Mouse (Mus musculus): ENCODE results near the gene Brinp1. TPM values are rescaled to one million over a fixed set of nuclear protein-coding genes. Genes with fewer than 3 reads are reported as not detected.

The Brinp1 gene
- polyA plus RNA-seq, 1 experiment from 2014 or later = 9.7 TPM

- 84% methylated on average over 2 of the region's 2 CpGs for WGBS
- ATAC-seq (replicated peaks; ENCODE audit: low FRiP score, low TSS enrichment, low read depth) (no peak), DNase-seq (ENCODE audit: low spot score) (no peak)
- H3K27me3 ChIP-seq (replicated peaks; ENCODE audit: control insufficient read depth, insufficient read depth, low read length) = no peaks in the 10 kb centered on the region
- H3K9ac ChIP-seq (ENCODE audit: low read length) = no peak overlapping the region
- no peaks in the 10 kb centered on the region for H3K36me3 ChIP-seq (ENCODE audit: control insufficient read depth, insufficient read depth, low read length)
- H3K4me2 ChIP-seq (ENCODE audit: low read length) = no peak overlapping the region
- H3K4me3 ChIP-seq (ENCODE audit: low read depth, low read length) = no peak overlapping the region
- no peaks in the 10 kb centered on the region for H3K9me3 ChIP-seq (ENCODE audit: control insufficient read depth, low read length)
- no peak overlapping the region for H3K27ac ChIP-seq (ENCODE audit: low read depth)
- H3K4me1 ChIP-seq (replicated peaks; ENCODE audit: control insufficient read depth, insufficient read depth, low read length) = no peaks in the 10 kb centered on the region
Measured at GRCm38 (mm10) chr4:68926091-68926490, 28.1 kb downstream of the Brinp1 start.

GRCm38 (mm10) chr4:68922944-68923343 lies 31.3 kb downstream of the Brinp1 start:
- DNase-seq (ENCODE audit: low spot score) (no peak), ATAC-seq (replicated peaks; ENCODE audit: low FRiP score, low TSS enrichment, low read depth) (no peak)
- no peak overlapping the region for H3K4me3 ChIP-seq (ENCODE audit: low read depth, low read length)
- H3K9ac ChIP-seq (ENCODE audit: low read length) = no peak overlapping the region
- H3K36me3 ChIP-seq (ENCODE audit: control insufficient read depth, insufficient read depth, low read length) = no peaks in the 10 kb centered on the region
- H3K27ac ChIP-seq (ENCODE audit: low read depth) = no peak overlapping the region
- H3K27me3 ChIP-seq (replicated peaks; ENCODE audit: control insufficient read depth, insufficient read depth, low read length) = no peaks in the 10 kb centered on the region
- H3K4me1 ChIP-seq (replicated peaks; ENCODE audit: control insufficient read depth, insufficient read depth, low read length) = no peaks in the 10 kb centered on the region
- H3K4me2 ChIP-seq (ENCODE audit: low read length) = no peak overlapping the region
- no peaks in the 10 kb centered on the region for H3K9me3 ChIP-seq (ENCODE audit: control insufficient read depth, low read length)
- WGBS = 51% methylated on average over 1 of the region's 1 CpGs

GRCm38 (mm10) chr4:68922504-68922903 lies 31.7 kb downstream of the Brinp1 start:
- no peak overlapping the region for H3K4me2 ChIP-seq (ENCODE audit: low read length)
- H3K9ac ChIP-seq (ENCODE audit: low read length) = no peak overlapping the region
- no peaks in the 10 kb centered on the region for H3K27me3 ChIP-seq (replicated peaks; ENCODE audit: control insufficient read depth, insufficient read depth, low read length)
- no peaks in the 10 kb centered on the region for H3K9me3 ChIP-seq (ENCODE audit: control insufficient read depth, low read length)
- no peak for DNase-seq (ENCODE audit: low spot score)
- 86% methylated on average over 1 of the region's 1 CpGs for WGBS
- no peak for ATAC-seq (replicated peaks; ENCODE audit: low FRiP score, low TSS enrichment, low read depth)
- no peaks in the 10 kb centered on the region for H3K4me1 ChIP-seq (replicated peaks; ENCODE audit: control insufficient read depth, insufficient read depth, low read length)
- H3K4me3 ChIP-seq (ENCODE audit: low read depth, low read length) = no peak overlapping the region
- H3K36me3 ChIP-seq (ENCODE audit: control insufficient read depth, insufficient read depth, low read length) = no peaks in the 10 kb centered on the region
- H3K27ac ChIP-seq (ENCODE audit: low read depth) = no peak overlapping the region

GRCm38 (mm10) chr4:68920127-68920526 lies 34.1 kb downstream of the Brinp1 start:
- ATAC-seq (replicated peaks; ENCODE audit: low FRiP score, low TSS enrichment, low read depth) = no peak
- no peaks in the 10 kb centered on the region for H3K27me3 ChIP-seq (replicated peaks; ENCODE audit: control insufficient read depth, insufficient read depth, low read length)
- 63% methylated on average over 3 of the region's 3 CpGs for WGBS
- no peaks in the 10 kb centered on the region for H3K4me1 ChIP-seq (replicated peaks; ENCODE audit: control insufficient read depth, insufficient read depth, low read length)
- no peaks in the 10 kb centered on the region for H3K36me3 ChIP-seq (ENCODE audit: control insufficient read depth, insufficient read depth, low read length)
- H3K9ac ChIP-seq (ENCODE audit: low read length) = no peak overlapping the region
- no peaks in the 10 kb centered on the region for H3K9me3 ChIP-seq (ENCODE audit: control insufficient read depth, low read length)
- H3K27ac ChIP-seq (ENCODE audit: low read depth) = no peak overlapping the region
- H3K4me3 ChIP-seq (ENCODE audit: low read depth, low read length) = no peak overlapping the region
- H3K4me2 ChIP-seq (ENCODE audit: low read length) = no peak overlapping the region
- DNase-seq (ENCODE audit: low spot score) = no peak

- Histone ChIP-seq H3K9me3 (ENCODE audit: control insufficient read depth, low read length) (no peaks in the 10 kb centered on the region), H3K27ac (ENCODE audit: low read depth) (no peak overlapping the region), H3K4me1 (replicated peaks; ENCODE audit: control insufficient read depth, insufficient read depth, low read length) (no peaks in the 10 kb centered on the region), H3K36me3 (ENCODE audit: control insufficient read depth, insufficient read depth, low read length) (no peaks in the 10 kb centered on the region), H3K4me2 (ENCODE audit: low read length) (no peak overlapping the region), H3K27me3 (replicated peaks; ENCODE audit: control insufficient read depth, insufficient read depth, low read length) (no peaks in the 10 kb centered on the region), H3K4me3 (ENCODE audit: low read depth, low read length) (no peak overlapping the region), H3K9ac (ENCODE audit: low read length) (no peak overlapping the region)
- no peak for DNase-seq (ENCODE audit: low spot score)
- 57% methylated on average over 3 of the region's 3 CpGs for WGBS
- ATAC-seq (replicated peaks; ENCODE audit: low FRiP score, low TSS enrichment, low read depth) = no peak
Measured at GRCm38 (mm10) chr4:68910942-68911341, 43.3 kb downstream of the Brinp1 start.

- WGBS = 78% methylated on average over 11 of the region's 11 CpGs
- Histone ChIP-seq H3K36me3 (ENCODE audit: control insufficient read depth, insufficient read depth, low read length) (no peaks in the 10 kb centered on the region), H3K27me3 (replicated peaks; ENCODE audit: control insufficient read depth, insufficient read depth, low read length) (no peaks in the 10 kb centered on the region), H3K9ac (ENCODE audit: low read length) (no peak overlapping the region), H3K4me3 (ENCODE audit: low read depth, low read length) (no peak overlapping the region), H3K27ac (ENCODE audit: low read depth) (no peak overlapping the region), H3K4me2 (ENCODE audit: low read length) (no peak overlapping the region), H3K4me1 (replicated peaks; ENCODE audit: control insufficient read depth, insufficient read depth, low read length) (no peaks in the 10 kb centered on the region), H3K9me3 (ENCODE audit: control insufficient read depth, low read length) (no peaks in the 10 kb centered on the region)
- ATAC-seq (replicated peaks; ENCODE audit: low FRiP score, low TSS enrichment, low read depth) (no peak), DNase-seq (ENCODE audit: low spot score) (no peak)
Measured at GRCm38 (mm10) chr4:68906417-68907210, 47.6 kb downstream of the Brinp1 start.

- ATAC-seq (replicated peaks; ENCODE audit: low FRiP score, low TSS enrichment, low read depth) (no peak), DNase-seq (ENCODE audit: low spot score) (no peak)
- Histone ChIP-seq H3K27ac (ENCODE audit: low read depth) (no peak overlapping the region), H3K4me2 (ENCODE audit: low read length) (no peak overlapping the region), H3K36me3 (ENCODE audit: control insufficient read depth, insufficient read depth, low read length) (no peaks in the 10 kb centered on the region), H3K9ac (ENCODE audit: low read length) (no peak overlapping the region), H3K9me3 (ENCODE audit: control insufficient read depth, low read length) (no peaks in the 10 kb centered on the region), H3K4me3 (ENCODE audit: low read depth, low read length) (no peak overlapping the region), H3K27me3 (replicated peaks; ENCODE audit: control insufficient read depth, insufficient read depth, low read length) (no peaks in the 10 kb centered on the region), H3K4me1 (replicated peaks; ENCODE audit: control insufficient read depth, insufficient read depth, low read length) (no peaks in the 10 kb centered on the region)
- 83% methylated on average over 4 of the region's 4 CpGs for WGBS
Measured at GRCm38 (mm10) chr4:68890526-68890925, 63.7 kb downstream of the Brinp1 start.

GRCm38 (mm10) chr4:68886276-68886675 lies 67.9 kb downstream of the Brinp1 start:
- Histone ChIP-seq H3K27me3 (replicated peaks; ENCODE audit: control insufficient read depth, insufficient read depth, low read length) (no peaks in the 10 kb centered on the region), H3K4me3 (ENCODE audit: low read depth, low read length) (no peak overlapping the region), H3K9me3 (ENCODE audit: control insufficient read depth, low read length) (no peaks in the 10 kb centered on the region), H3K36me3 (ENCODE audit: control insufficient read depth, insufficient read depth, low read length) (no peaks in the 10 kb centered on the region), H3K9ac (ENCODE audit: low read length) (no peak overlapping the region), H3K27ac (ENCODE audit: low read depth) (no peak overlapping the region), H3K4me2 (ENCODE audit: low read length) (no peak overlapping the region), H3K4me1 (replicated peaks; ENCODE audit: control insufficient read depth, insufficient read depth, low read length) (no peaks in the 10 kb centered on the region)
- WGBS = 90% methylated on average over 2 of the region's 2 CpGs
- ATAC-seq (replicated peaks; ENCODE audit: low FRiP score, low TSS enrichment, low read depth) (no peak), DNase-seq (ENCODE audit: low spot score) (no peak)

- DNase-seq (ENCODE audit: low spot score) = no peak
- Histone ChIP-seq H3K36me3 (ENCODE audit: control insufficient read depth, insufficient read depth, low read length) (no peaks in the 10 kb centered on the region), H3K9ac (ENCODE audit: low read length) (no peak overlapping the region), H3K4me2 (ENCODE audit: low read length) (no peak overlapping the region), H3K4me1 (replicated peaks; ENCODE audit: control insufficient read depth, insufficient read depth, low read length) (no peaks in the 10 kb centered on the region), H3K27me3 (replicated peaks; ENCODE audit: control insufficient read depth, insufficient read depth, low read length) (no peaks in the 10 kb centered on the region), H3K27ac (ENCODE audit: low read depth) (no peak overlapping the region), H3K4me3 (ENCODE audit: low read depth, low read length) (no peak overlapping the region), H3K9me3 (ENCODE audit: control insufficient read depth, low read length) (no peaks in the 10 kb centered on the region)
- no peak for ATAC-seq (replicated peaks; ENCODE audit: low FRiP score, low TSS enrichment, low read depth)
Measured at GRCm38 (mm10) chr4:68872028-68872427, 82.2 kb downstream of the Brinp1 start.

Measured in intestine, embryonic 14.5 days (tissue).